Mouse (Mus musculus): ENCODE results near the gene Mapk8. TPM values are rescaled to one million over a fixed set of nuclear protein-coding genes. Genes with fewer than 3 reads are reported as not detected.

The Mapk8 gene
- 10 to 100 TPM; 28.8 to 39.0 TPM for total RNA-seq (2021)
- long read RNA-seq, experiment 1, partial matches to known transcripts, result 0 of 3 reads
- long read RNA-seq, experiment 1, other reads (novel, unspliced or antisense), result 2 of 3 reads
- long read RNA-seq, experiment 2, partial matches to known transcripts, result 0 of 5 reads
- long read RNA-seq, experiment 2, other reads (novel, unspliced or antisense), result 4 of 5 reads

- peak; percentile 41 for TF ChIP-seq CTCF (IDR thresholded peaks at IDR 0.05)
- intact Hi-C loops (cut with DNase I), result loop anchor here (10.0 kb wide), 1 partner anchor 122 kb away; no protein-coding TSS in a partner anchor
Measured at GRCm38 (mm10) chr14:33447027-33447569, at the start of gene Mapk8. Gene Mapk8, minus strand, starts transcription at chr14:33447158.

GRCm38 (mm10) chr14:33495226-33495625 lies 48.3 kb upstream of the Mapk8 start:
- Histone ChIP-seq H3K4me3 (no peak overlapping the region), H3K27ac (no peak overlapping the region)
- DNase-seq, result no peak
- intact Hi-C loops (cut with DNase I), result no loop called here
- no peak for TF ChIP-seq CTCF (IDR thresholded peaks at IDR 0.05)

More at GRCm38 (mm10) chr14:33447027-33447569, at the start of gene Mapk8:
- peak; percentile 99 for DNase-seq
- peak within 1 kb of the TSS; percentile 79 for H3K4me3 ChIP-seq
- peak within 1 kb of the TSS; percentile 95 for H3K27ac ChIP-seq

- TF ChIP-seq CTCF (IDR thresholded peaks at IDR 0.05), result no peak
- Histone ChIP-seq H3K4me3 (no peak overlapping the region), H3K27ac (no peak overlapping the region)
- intact Hi-C loops (cut with DNase I), result no loop called here
- DNase-seq, result no peak
Measured at GRCm38 (mm10) chr14:33487805-33488550, 41.0 kb upstream of the Mapk8 start.

- Histone ChIP-seq H3K4me3 (no peak overlapping the region), H3K27ac (no peak overlapping the region)
- no peak for DNase-seq
- intact Hi-C loops (cut with DNase I), result no loop called here
- no peak for TF ChIP-seq CTCF (IDR thresholded peaks at IDR 0.05)
Measured at GRCm38 (mm10) chr14:33481991-33482390, 35.0 kb upstream of the Mapk8 start.

- no peak for DNase-seq
- intact Hi-C loops (cut with DNase I), result no loop called here
- Histone ChIP-seq H3K27ac (no peak overlapping the region), H3K4me3 (no peak overlapping the region)
- no peak for TF ChIP-seq CTCF (IDR thresholded peaks at IDR 0.05)
Measured at GRCm38 (mm10) chr14:33476094-33476760, 29.3 kb upstream of the Mapk8 start.

DNA sequence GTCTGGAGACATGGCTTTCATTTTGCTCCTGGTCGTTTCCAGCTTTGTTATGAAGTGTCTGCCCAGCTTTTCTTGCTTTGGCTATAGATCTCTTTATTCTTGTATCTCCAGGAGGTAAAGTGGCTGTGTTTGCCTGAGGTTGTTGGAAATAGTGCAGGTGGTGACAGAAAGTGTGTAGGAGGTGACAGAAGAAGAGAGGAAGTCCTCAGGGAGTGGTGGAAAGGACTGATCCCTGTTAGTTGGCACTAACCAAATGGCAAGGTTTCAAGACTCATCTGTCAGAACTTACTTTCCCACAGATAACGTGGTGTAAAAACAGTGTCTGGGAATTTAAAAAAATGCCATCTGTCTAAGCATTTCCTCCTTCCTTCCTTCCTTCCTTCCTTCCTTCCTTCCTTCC lies 27.5 kb upstream of the Mapk8 start:
- no peak overlapping the region for H3K27ac ChIP-seq
- H3K4me3 ChIP-seq, result no peak overlapping the region
- TF ChIP-seq CTCF (IDR thresholded peaks at IDR 0.05), result no peak
- DNase-seq, result no peak
- intact Hi-C loops (cut with DNase I), result no loop called here

DNA sequence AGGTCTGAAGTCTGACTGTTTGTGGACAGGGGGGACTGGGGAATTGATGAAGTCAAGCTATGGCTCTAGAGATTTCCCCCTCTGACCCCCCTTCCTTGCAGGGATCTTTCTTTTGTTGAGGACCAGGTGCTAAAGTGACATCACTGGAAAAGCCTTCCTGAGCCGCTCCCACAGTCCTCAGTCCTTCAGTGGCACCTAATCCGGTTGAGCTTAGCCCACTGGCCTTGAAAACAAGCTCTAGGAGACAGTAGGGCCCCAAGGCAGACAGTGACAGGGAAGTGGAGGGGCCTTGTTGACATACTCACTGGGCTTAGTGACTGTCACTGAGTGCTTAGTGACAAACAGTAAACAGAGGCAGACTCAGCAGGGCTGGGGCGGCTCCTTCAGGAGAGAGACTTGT lies 24.4 kb upstream of the Mapk8 start, which contains the start of gene Frmpd2:
Frmpd2 (plus strand) TSS at position 366 of the 400 bp plus-strand sequence.
- H3K27ac ChIP-seq, result no peak within 1 kb of the TSS
- intact Hi-C loops (cut with DNase I), result no loop called here
- no peak within 1 kb of the TSS for H3K4me3 ChIP-seq
- no peak for DNase-seq
- TF ChIP-seq CTCF (IDR thresholded peaks at IDR 0.05), result no peak

DNA sequence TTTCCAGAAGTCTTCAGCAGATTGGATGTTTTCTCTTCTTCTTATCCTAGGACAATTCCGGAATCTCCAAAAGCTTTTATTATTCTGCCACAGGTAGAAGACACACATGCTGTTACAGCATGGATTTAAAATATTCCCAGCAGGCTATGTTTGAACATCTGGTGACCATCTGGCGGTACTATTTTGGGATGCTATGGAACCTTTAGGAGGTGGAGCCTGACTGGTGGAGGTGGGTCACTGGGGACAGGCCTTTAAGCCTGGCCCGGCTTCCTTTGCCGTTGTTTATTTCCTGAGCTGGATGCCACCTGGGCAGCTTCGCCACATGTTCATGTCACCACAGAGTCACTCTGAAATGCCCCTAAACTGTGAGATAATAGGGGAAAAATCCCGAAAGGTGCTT lies 20.8 kb upstream of the Mapk8 start:
- TF ChIP-seq CTCF (IDR thresholded peaks at IDR 0.05), result no peak
- no peak for DNase-seq
- intact Hi-C loops (cut with DNase I), result no loop called here
- H3K27ac ChIP-seq, result no peak overlapping the region
- H3K4me3 ChIP-seq, result no peak overlapping the region

GRCm38 (mm10) chr14:33463658-33464057 lies 16.7 kb upstream of the Mapk8 start:
- DNase-seq, result no peak
- Histone ChIP-seq H3K27ac (no peak overlapping the region), H3K4me3 (no peak overlapping the region)
- no peak for TF ChIP-seq CTCF (IDR thresholded peaks at IDR 0.05)
- intact Hi-C loops (cut with DNase I), result no loop called here

GRCm38 (mm10) chr14:33450331-33450730 lies 3.4 kb upstream of the Mapk8 start:
- no peak overlapping the region for H3K27ac ChIP-seq
- DNase-seq, result no peak
- TF ChIP-seq CTCF (IDR thresholded peaks at IDR 0.05), result no peak
- intact Hi-C loops (cut with DNase I), result no loop called here
- H3K4me3 ChIP-seq, result no peak overlapping the region

DNA sequence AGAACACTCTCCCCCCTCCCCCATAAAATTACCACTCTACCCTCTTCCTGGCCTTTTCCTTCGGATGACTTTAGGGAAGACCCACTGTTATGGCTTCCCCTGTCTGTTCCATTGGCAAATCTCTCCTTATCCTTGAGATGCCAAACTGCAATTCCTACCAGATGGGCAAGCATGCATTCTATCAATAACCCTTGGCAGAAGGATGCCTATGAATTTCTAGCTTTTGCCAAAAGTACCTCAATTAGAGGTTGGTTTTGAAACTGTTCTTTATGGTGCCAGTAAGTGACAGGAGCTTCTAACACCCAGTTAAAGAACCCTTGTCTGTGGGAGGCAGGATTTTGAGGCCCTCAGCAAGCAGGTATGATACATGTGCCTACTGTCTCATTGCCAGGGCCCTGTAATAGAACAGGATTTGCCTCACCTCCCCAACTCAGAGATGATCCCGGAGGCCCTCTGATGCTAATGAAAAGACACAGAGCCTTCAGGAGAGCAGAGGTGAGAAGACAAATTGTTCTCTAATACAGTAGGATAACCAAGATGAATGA lies 2.4 kb upstream of the Mapk8 start:
- Histone ChIP-seq H3K27ac (no peak overlapping the region), H3K4me3 (no peak overlapping the region)
- DNase-seq, result no peak
- intact Hi-C loops (cut with DNase I), result loop anchor here (10.0 kb wide), 1 partner anchor 125 kb away; no protein-coding TSS in a partner anchor
- TF ChIP-seq CTCF (IDR thresholded peaks at IDR 0.05), result no peak

DNA sequence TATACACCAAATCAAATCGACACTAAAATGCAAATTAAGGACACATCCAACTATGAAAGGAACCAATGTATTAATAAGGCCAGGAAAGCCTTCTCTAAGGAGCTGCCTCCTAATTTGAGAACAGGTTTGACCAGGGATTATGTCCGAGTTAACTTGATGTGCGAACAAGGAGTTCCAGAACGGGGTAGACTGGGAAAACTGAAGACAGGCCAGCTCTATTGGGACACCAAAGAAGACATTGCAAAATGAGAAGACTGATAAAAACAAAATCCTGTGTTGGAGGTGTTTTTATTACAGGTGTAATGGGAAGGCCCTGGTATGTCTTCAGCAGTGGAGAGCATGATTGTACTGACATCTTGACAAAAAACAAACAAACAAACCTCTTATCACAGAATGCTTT lies 1.3 kb upstream of the Mapk8 start:
- Histone ChIP-seq H3K27ac (no peak overlapping the region), H3K4me3 (no peak overlapping the region)
- DNase-seq, result no peak
- no peak for TF ChIP-seq CTCF (IDR thresholded peaks at IDR 0.05)
- intact Hi-C loops (cut with DNase I), result loop anchor here (10.0 kb wide), 1 partner anchor 123 kb away; no protein-coding TSS in a partner anchor

Data from gastrocnemius, adult 2 months (tissue).